Mouse (Mus musculus) forebrain, postnatal 0 days (tissue): ENCODE data around the gene Plcb1. TPM values are rescaled to one million over a fixed set of nuclear protein-coding genes. Genes with fewer than 3 reads are reported as not detected.

ENCODE experiments used
- ATAC-seq: fragments of 200-750 bp; cut with Nextera tagmentation; 2 replicates; pipeline ENCODE4 v1.8.0; 2017; ENCODE audit warnings: mild to moderate bottlenecking, moderate library complexity
- DNase-seq: peaks from one replicate; pipeline ENCODE4 v3.0.0-alpha.2; 2015
- H3K27ac ChIP-seq: fragments of 300-500 bp; sonication (generic); 2 replicates; pipeline ENCODE4 v1.5.1; 2014; ENCODE audit warnings: low read depth, mild to moderate bottlenecking, antibody characterized with exemption, low read length, moderate library complexity, mixed read lengths
- H3K27me3 ChIP-seq: fragments of 300-500 bp; sonication (generic); 2 replicates; pipeline ENCODE4 v1.6.1; 2014; ENCODE audit warnings: mild to moderate bottlenecking, low read length, mixed read lengths; ENCODE audit not compliant: insufficient read depth
- H3K36me3 ChIP-seq: fragments of 300-500 bp; sonication (generic); 2 replicates; pipeline ENCODE4 v1.6.1; 2014; ENCODE audit warnings: mild to moderate bottlenecking, moderate library complexity; ENCODE audit not compliant: insufficient read depth
- H3K4me1 ChIP-seq: fragments of 300-500 bp; sonication (generic); 2 replicates; pipeline ENCODE4 v1.6.1; 2014; ENCODE audit warnings: antibody characterized with exemption; ENCODE audit not compliant: insufficient read depth
- H3K4me2 ChIP-seq: fragments of 300-500 bp; sonication (generic); 2 replicates; pipeline ENCODE4 v1.6.1; 2014; ENCODE audit warnings: low read depth, mild to moderate bottlenecking, moderate library complexity
- H3K4me3 ChIP-seq: fragments of 300-500 bp; sonication (generic); 2 replicates; pipeline ENCODE4 v1.5.1; 2014; ENCODE audit warnings: low read depth, low read length, mixed read lengths
- H3K9ac ChIP-seq: fragments of 300-500 bp; sonication (generic); 2 replicates; pipeline ENCODE4 v1.6.1; 2014; ENCODE audit warnings: mild to moderate bottlenecking
- H3K9me3 ChIP-seq: fragments of 300-500 bp; sonication (generic); 2 replicates; pipeline ENCODE4 v1.6.1; 2016; ENCODE audit warnings: low read length
- CTCF ChIP-seq: sonication (generic); IDR thresholded peaks from 2 replicates; pipeline ENCODE4 v1.5.1; 2016; ENCODE audit warnings: antibody characterized with exemption, control low read depth, low read depth
- WGBS: fragments of 180-500 bp; shearing (Covaris S2); extraction: QIAGEN DNeasy Blood & Tissue Kit; methylation state at CpG from one replicate; pipeline ENCODE4 v1.1.7; 2014; 5-methylcytosine and 5-hydroxymethylcytosine counted together
- polyA plus RNA-seq: library from polyadenylated mRNA; unstranded; fragments of >200 nt; fragmentation: Nextera tagmentation; extraction: Ambion mirVana; gene quantifications from 2 replicates; pipeline ENCODE4 v1.2.1, GENCODE M21; 2015
- total RNA-seq: library from RNA; depleted of rRNA; stranded (reverse); fragments of >200 nt; gene quantifications from 2 replicates; pipeline ENCODE4 v1.2.3, GENCODE M21; 2014

Gene Plcb1
- total and polyA plus RNA-seq, 2 experiments from 2014 or later = 37.7 to 61.8 TPM

GRCm38 (mm10) chr2:134838888-134839287, 53.0 kb downstream of the Plcb1 start:
- no peak overlapping the region for H3K27ac ChIP-seq
- H3K27me3 ChIP-seq = no peaks in the 10 kb centered on the region
- H3K36me3 ChIP-seq = no peaks in the 10 kb centered on the region
- no peak for DNase-seq
- H3K4me1 ChIP-seq = no peaks in the 10 kb centered on the region
- ATAC-seq = no peak
- no peak overlapping the region for H3K4me3 ChIP-seq
- no peak overlapping the region for H3K4me2 ChIP-seq
- no peak; the same call in 1 of the 2 replicates for TF ChIP-seq CTCF
- WGBS = 89% methylated on average over 1 of the region's 1 CpGs
- H3K9ac ChIP-seq = no peak overlapping the region
- no peaks in the 10 kb centered on the region for H3K9me3 ChIP-seq

GRCm38 (mm10) chr2:134842883-134843282, 57.0 kb downstream of the Plcb1 start:
- WGBS = 91% methylated on average over 4 of the region's 4 CpGs
- Histone ChIP-seq H3K9ac (no peak overlapping the region), H3K27me3 (no peaks in the 10 kb centered on the region), H3K4me2 (no peak overlapping the region), H3K4me3 (no peak overlapping the region), H3K36me3 (no peaks in the 10 kb centered on the region), H3K4me1 (no peaks in the 10 kb centered on the region), H3K27ac (no peak overlapping the region), H3K9me3 (no peaks in the 10 kb centered on the region)
- DNase-seq (no peak), ATAC-seq (no peak)
- no peak for TF ChIP-seq CTCF

- no peak overlapping the region for H3K4me3 ChIP-seq
- WGBS = 70% methylated on average over 6 of the region's 6 CpGs
- TF ChIP-seq CTCF = no peak
- no peaks in the 10 kb centered on the region for H3K27me3 ChIP-seq
- no peak overlapping the region for H3K27ac ChIP-seq
- no peaks in the 10 kb centered on the region for H3K4me1 ChIP-seq
- H3K4me2 ChIP-seq = no peak overlapping the region
- no peaks in the 10 kb centered on the region for H3K36me3 ChIP-seq
- ATAC-seq = no peak
- H3K9me3 ChIP-seq = no peaks in the 10 kb centered on the region
- no peak overlapping the region for H3K9ac ChIP-seq
- DNase-seq = no peak
Observed at GRCm38 (mm10) chr2:134844391-134845238, 58.7 kb downstream of the Plcb1 start.

- H3K27ac ChIP-seq = no peak overlapping the region
- WGBS = 72% methylated on average over 3 of the region's 3 CpGs
- no peaks in the 10 kb centered on the region for H3K9me3 ChIP-seq
- ATAC-seq = no peak
- no peak for DNase-seq
- no peak for TF ChIP-seq CTCF
- H3K27me3 ChIP-seq = no peaks in the 10 kb centered on the region
- no peak overlapping the region for H3K4me2 ChIP-seq
- H3K36me3 ChIP-seq = no peaks in the 10 kb centered on the region
- H3K4me3 ChIP-seq = no peak overlapping the region
- H3K4me1 ChIP-seq = no peaks in the 10 kb centered on the region
- H3K9ac ChIP-seq = no peak overlapping the region
Observed at GRCm38 (mm10) chr2:134845239-134845738, 59.4 kb downstream of the Plcb1 start.

GRCm38 (mm10) chr2:134846555-134846954, 60.7 kb downstream of the Plcb1 start:
- H3K36me3 ChIP-seq = no peaks in the 10 kb centered on the region
- ATAC-seq = no peak
- no peaks in the 10 kb centered on the region for H3K9me3 ChIP-seq
- no peak overlapping the region for H3K27ac ChIP-seq
- H3K27me3 ChIP-seq = no peaks in the 10 kb centered on the region
- DNase-seq = no peak
- no peaks in the 10 kb centered on the region for H3K4me1 ChIP-seq
- H3K4me2 ChIP-seq = no peak overlapping the region
- H3K4me3 ChIP-seq = no peak overlapping the region
- no peak for TF ChIP-seq CTCF
- 89% methylated on average over 3 of the region's 3 CpGs for WGBS
- H3K9ac ChIP-seq = no peak overlapping the region

DNA sequence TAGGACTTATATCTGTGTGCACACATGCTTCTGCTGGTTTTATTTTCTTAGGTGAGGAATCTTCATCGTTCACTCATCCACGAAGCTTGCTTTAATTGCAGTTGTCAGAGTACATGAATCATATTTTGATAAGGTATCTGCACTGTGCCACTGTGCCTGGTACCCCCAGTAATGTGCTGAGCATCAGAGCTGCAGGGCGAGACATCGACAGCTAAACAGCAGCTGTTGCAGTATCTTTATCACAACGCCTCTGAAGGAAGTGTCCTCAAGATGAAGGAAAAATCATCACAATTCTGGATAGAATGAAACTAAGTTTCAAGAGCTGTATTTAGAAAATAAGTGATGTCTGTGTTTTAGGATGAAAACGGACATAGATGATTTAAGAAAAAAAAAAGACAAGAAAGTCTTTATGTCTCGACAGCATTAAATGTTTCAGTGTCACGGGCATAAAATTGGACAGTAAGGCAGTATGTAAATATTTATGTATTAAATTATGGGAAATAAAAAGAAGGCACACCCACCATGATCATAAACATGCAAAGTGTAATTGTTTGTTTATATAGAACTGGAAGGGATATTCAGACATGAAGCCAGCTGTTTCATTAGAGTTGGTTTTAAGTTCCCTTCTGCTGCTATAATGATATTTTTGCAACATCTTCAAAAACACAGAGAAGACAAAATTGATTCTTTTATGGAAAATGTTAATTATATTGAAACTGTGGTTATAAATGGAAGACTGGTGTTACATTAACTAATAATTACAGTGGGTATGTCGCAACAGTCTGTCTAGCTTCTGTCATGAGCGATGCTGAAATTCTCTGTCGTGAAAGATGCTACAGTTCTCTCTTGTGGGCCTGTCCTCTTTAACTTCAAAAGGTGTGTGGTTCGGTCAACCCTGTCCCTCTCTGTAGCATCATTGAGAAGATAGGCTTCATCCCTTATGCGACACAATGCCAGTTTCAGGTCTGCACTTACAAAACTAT, 65.6 kb downstream of the Plcb1 start:
- H3K9me3 ChIP-seq = no peaks in the 10 kb centered on the region
- ATAC-seq (no peak), DNase-seq (no peak)
- H3K27ac ChIP-seq = no peak overlapping the region
- H3K27me3 ChIP-seq = no peaks in the 10 kb centered on the region
- H3K4me1 ChIP-seq = 0 out of 2 replicates have a peak, but pooled peaks cover 3% of the 10 kb centered on the region
- H3K4me2 ChIP-seq = no peak overlapping the region
- 71% methylated on average over 13 of the region's 13 CpGs for WGBS
- TF ChIP-seq CTCF = no peak
- no peak overlapping the region for H3K4me3 ChIP-seq
- no peaks in the 10 kb centered on the region for H3K36me3 ChIP-seq
- no peak overlapping the region for H3K9ac ChIP-seq

GRCm38 (mm10) chr2:134856239-134856638, 70.4 kb downstream of the Plcb1 start:
- ATAC-seq (no peak), DNase-seq (no peak)
- Histone ChIP-seq H3K4me2 (no peak overlapping the region), H3K4me3 (no peak overlapping the region), H3K9me3 (no peaks in the 10 kb centered on the region), H3K36me3 (no peaks in the 10 kb centered on the region), H3K9ac (no peak overlapping the region), H3K27ac (no peak overlapping the region), H3K27me3 (no peaks in the 10 kb centered on the region), H3K4me1 (0 out of 2 replicates have a peak, but pooled peaks cover 3% of the 10 kb centered on the region)
- no peak for TF ChIP-seq CTCF
